ENCODE assay signal across 8 mouse cellular contexts in the genomic region with DNA sequence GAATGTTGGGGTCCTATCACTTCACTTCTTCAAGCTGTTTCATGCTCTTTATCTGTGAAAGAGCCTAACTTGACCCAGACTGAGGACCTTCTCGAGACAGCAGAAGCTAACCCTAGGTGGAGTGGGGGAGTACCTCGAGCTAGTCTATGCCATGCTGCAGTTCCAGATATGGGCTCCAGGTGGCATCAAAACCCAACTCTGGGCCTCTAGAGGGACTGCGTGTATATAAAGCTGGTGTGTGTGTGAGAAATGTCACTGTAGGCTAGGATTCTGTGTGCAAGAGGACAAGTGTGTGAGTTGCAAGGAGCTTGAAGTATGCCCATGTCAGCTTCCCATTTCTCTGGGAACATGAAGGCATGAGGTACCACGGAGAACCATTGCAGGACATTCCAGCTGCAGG. TPM values are rescaled to one million over a fixed set of nuclear protein-coding genes. Genes with fewer than 3 reads are reported as not detected.
DNase-seq lines count a peak whose midpoint lies in the region; ATAC-seq lines count a peak whose summit lies in the region.

No protein-coding gene starts in this region.

- H3K4me2 ChIP-seq in kidney, embryonic 14.5 days (replicated peaks; ENCODE audit: low read depth, low read length) = no peak overlapping the region
- no peak overlapping the region for H3K4me2 ChIP-seq in hindbrain, embryonic 12.5 days (replicated peaks)
- no peak overlapping the region for H3K4me2 ChIP-seq in midbrain, embryonic 13.5 days (replicated peaks)

- H3K36me3 ChIP-seq in kidney, embryonic 14.5 days (ENCODE audit: control insufficient read depth, insufficient read depth, low read length) = no peaks in the 10 kb centered on the region
- no peaks in the 10 kb centered on the region for H3K36me3 ChIP-seq in hindbrain, embryonic 12.5 days
- H3K36me3 ChIP-seq in midbrain, embryonic 13.5 days = no peaks in the 10 kb centered on the region

- peaks cover 72% of the 10 kb centered on the region for H3K4me1 ChIP-seq in kidney, embryonic 14.5 days (ENCODE audit: control insufficient read depth, insufficient read depth, low read length)
- peaks cover 76% of the 10 kb centered on the region for H3K4me1 ChIP-seq in hindbrain, embryonic 12.5 days
- peaks cover 78% of the 10 kb centered on the region for H3K4me1 ChIP-seq in midbrain, embryonic 13.5 days (replicated peaks)

- intact Hi-C loops in left cerebral cortex, postnatal 10 days (cut with DNase I) = loop anchor here (5.0 to 10.0 kb wide), 2 partner anchors 36 to 97 kb away; no protein-coding TSS in a partner anchor

- no peak overlapping the region for H3K4me3 ChIP-seq in kidney, embryonic 14.5 days (ENCODE audit: low read length)
- H3K4me3 ChIP-seq in hindbrain, embryonic 12.5 days = no peak overlapping the region
- H3K4me3 ChIP-seq in midbrain, embryonic 13.5 days (replicated peaks) = no peak overlapping the region

- no peak overlapping the region for H3K9ac ChIP-seq in kidney, embryonic 14.5 days (ENCODE audit: low read depth, low read length)
- no peak overlapping the region for H3K9ac ChIP-seq in hindbrain, embryonic 12.5 days
- H3K9ac ChIP-seq in midbrain, embryonic 13.5 days (replicated peaks) = no peak overlapping the region

- 22% methylated on average over 4 of the region's 4 CpGs for WGBS in kidney, embryonic 14.5 days
- WGBS in hindbrain, embryonic 12.5 days = 21% methylated on average over 4 of the region's 4 CpGs
- WGBS in midbrain, embryonic 13.5 days = 20% methylated on average over 4 of the region's 4 CpGs

- no peaks in the 10 kb centered on the region for H3K9me3 ChIP-seq in kidney, embryonic 14.5 days (ENCODE audit: control insufficient read depth, low read length)
- H3K9me3 ChIP-seq in hindbrain, embryonic 12.5 days (replicated peaks) = no peaks in the 10 kb centered on the region
- H3K9me3 ChIP-seq in midbrain, embryonic 13.5 days = no peaks in the 10 kb centered on the region

- no peak overlapping the region for H3K27ac ChIP-seq in kidney, embryonic 14.5 days (ENCODE audit: low read depth, low read length)
- no peak overlapping the region for H3K27ac ChIP-seq in hindbrain, embryonic 12.5 days
- H3K27ac ChIP-seq in midbrain, embryonic 13.5 days = 0 out of 2 replicates have a peak overlapping the region, but pooled peaks have one; percentile 2

- DNase-seq in kidney, adult 11 months = peak; percentile 61
- peak; percentile 54 for DNase-seq in c-Kit-negative CD71-positive TER-119-positive erythroid progenitor cells, embryonic 14.5 days (ENCODE audit: low read depth, low spot score)
- peak; percentile 79 to 82 for DNase-seq in left cerebral cortex, postnatal 10 days (ENCODE audit: extremely low spot score in 1 of 2, low spot score in 2 of 2)
- peak; percentile 58 to 61 for DNase-seq in spleen, postnatal 36 days (ENCODE audit: low spot score in 2 of 2)

- no peak for ATAC-seq in kidney, embryonic 14.5 days (ENCODE audit: low FRiP score, low TSS enrichment)
- peak; percentile 69 for ATAC-seq in erythroid progenitor cell, adult 5-6 weeks (replicated peaks; ENCODE audit: low FRiP score, poor library complexity, severe bottlenecking)
- ATAC-seq in hindbrain, embryonic 12.5 days (ENCODE audit: low FRiP score) = peak; percentile 42; the same call in 1 of the 2 replicates
- peak; percentile 62; the same call in 1 of the 2 replicates for ATAC-seq in midbrain, embryonic 13.5 days

- no peaks in the 10 kb centered on the region for H3K27me3 ChIP-seq in kidney, embryonic 14.5 days (ENCODE audit: control insufficient read depth, insufficient read depth, low read length)
- peaks cover 22% of the 10 kb centered on the region for H3K27me3 ChIP-seq in hindbrain, embryonic 12.5 days
- H3K27me3 ChIP-seq in midbrain, embryonic 13.5 days = peaks cover 24% of the 10 kb centered on the region

RNA-seq across cellular contexts. Expression of a gene that starts 53.2 kb away (rescaled TPM):
- 11.3 and 12.1 TPM in 2 replicates for polyA plus RNA-seq in kidney, embryonic 14.5 days (2014; fragmentation: Nextera tagmentation; extraction: Ambion mirVana)
- 134 and 153 TPM in 2 replicates for total RNA-seq in erythroid progenitor cell, adult 5-6 weeks (2015; ENCODE audit: low replicate concordance)
- total RNA-seq in erythroid progenitor cell, adult 5-6 weeks (2017; ENCODE audit: low replicate concordance) = 105 and 130 TPM in 2 replicates
- polyA plus RNA-seq in hindbrain, embryonic 12.5 days (2016; fragmentation: Nextera tagmentation; extraction: Ambion mirVana) = 22.4 and 24.0 TPM in 2 replicates
- 10 to 100 TPM; 41.7 to 45.3 TPM for total RNA-seq in left cerebral cortex, postnatal 10 days (2021)
- 22.3 and 22.5 TPM in 2 replicates for polyA plus RNA-seq in midbrain, embryonic 13.5 days (2015; fragmentation: Nextera tagmentation; extraction: Ambion mirVana)
